Mouse (Mus musculus): Measurements from ENCODE around the gene Bpifa1. TPM values are rescaled to one million over a fixed set of nuclear protein-coding genes. Genes with fewer than 3 reads are reported as not detected.

Bpifa1 gene
- not detected in 2 replicates for polyA plus RNA-seq (2014; fragmentation: Nextera tagmentation; extraction: Ambion mirVana)

DNA sequence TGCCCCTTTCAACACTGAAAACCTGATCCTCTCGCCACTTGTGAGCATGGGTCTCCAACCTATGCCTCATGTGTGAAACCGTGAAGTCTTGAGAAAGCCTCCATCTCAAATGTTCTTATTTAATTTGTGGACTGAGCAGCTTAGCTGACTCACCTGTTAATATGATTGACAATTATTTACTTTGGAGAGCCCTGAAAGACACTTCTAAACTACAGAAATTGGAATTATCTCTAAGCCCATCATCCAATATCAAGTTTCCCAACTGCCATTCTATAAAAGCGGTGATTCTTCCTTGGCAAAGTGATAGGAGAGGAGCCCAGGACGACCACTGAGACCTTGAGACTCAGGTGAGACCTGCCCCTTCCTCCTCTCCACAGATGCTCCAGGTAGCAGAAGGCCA lies at the start of gene Bpifa1:
Gene Bpifa1 (plus strand): TSS at position 301 of the 400 bp plus-strand sequence.
- no peak within 1 kb of the TSS for H3K27ac ChIP-seq (ENCODE audit: low read depth, low read length)
- no peaks in the 10 kb centered on the region for H3K27me3 ChIP-seq (ENCODE audit: control insufficient read depth, insufficient read depth, low read length)
- no peak within 1 kb of the TSS for H3K9ac ChIP-seq (ENCODE audit: low read length)
- 82% methylated on average over 4 of the region's 4 CpGs for WGBS
- H3K4me3 ChIP-seq (ENCODE audit: low read depth, low read length): no peak within 1 kb of the TSS
- no peak within 1 kb of the TSS for H3K4me2 ChIP-seq (ENCODE audit: low read depth)
- no peaks in the 10 kb centered on the region for H3K9me3 ChIP-seq (ENCODE audit: control insufficient read depth, low read length)
- DNase-seq (ENCODE audit: low spot score): no peak
- H3K36me3 ChIP-seq (ENCODE audit: control insufficient read depth, insufficient read depth, low read length): no peaks in the 10 kb centered on the region
- no peaks in the 10 kb centered on the region for H3K4me1 ChIP-seq (ENCODE audit: control insufficient read depth, insufficient read depth, low read length)
- ATAC-seq (ENCODE audit: insufficient read depth, low FRiP score, low TSS enrichment): no peak

DNA sequence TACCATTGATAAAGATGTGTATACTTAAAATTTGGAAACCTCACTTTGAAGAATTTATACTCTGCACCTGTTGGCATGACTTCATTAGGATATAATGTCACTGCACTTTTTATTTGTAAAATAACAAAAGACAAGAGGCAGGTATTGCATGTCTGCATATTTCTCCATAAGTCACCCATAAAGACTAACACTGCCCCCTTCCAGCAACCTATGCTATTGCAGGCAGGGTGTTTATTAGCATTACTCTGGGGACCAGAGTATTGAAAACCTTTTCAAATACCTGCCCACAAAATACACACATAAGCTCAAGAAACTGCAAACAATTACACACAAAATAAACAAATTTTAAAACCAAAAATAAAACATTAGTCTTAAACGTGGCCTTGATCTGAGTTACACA lies 44.9 kb upstream of the Bpifa1 start:
- Histone ChIP-seq H3K36me3 (ENCODE audit: control insufficient read depth, insufficient read depth, low read length) (no peaks in the 10 kb centered on the region), H3K4me3 (ENCODE audit: low read depth, low read length) (no peak overlapping the region), H3K9me3 (ENCODE audit: control insufficient read depth, low read length) (no peaks in the 10 kb centered on the region), H3K9ac (ENCODE audit: low read length) (no peak overlapping the region), H3K4me1 (ENCODE audit: control insufficient read depth, insufficient read depth, low read length) (no peaks in the 10 kb centered on the region), H3K27ac (ENCODE audit: low read depth, low read length) (no peak overlapping the region), H3K27me3 (ENCODE audit: control insufficient read depth, insufficient read depth, low read length) (no peaks in the 10 kb centered on the region), H3K4me2 (ENCODE audit: low read depth) (no peak overlapping the region)
- no peak for ATAC-seq (ENCODE audit: insufficient read depth, low FRiP score, low TSS enrichment)
- 55% methylated on average over 1 of the region's 1 CpGs for WGBS
- no peak for DNase-seq (ENCODE audit: low spot score)

DNA sequence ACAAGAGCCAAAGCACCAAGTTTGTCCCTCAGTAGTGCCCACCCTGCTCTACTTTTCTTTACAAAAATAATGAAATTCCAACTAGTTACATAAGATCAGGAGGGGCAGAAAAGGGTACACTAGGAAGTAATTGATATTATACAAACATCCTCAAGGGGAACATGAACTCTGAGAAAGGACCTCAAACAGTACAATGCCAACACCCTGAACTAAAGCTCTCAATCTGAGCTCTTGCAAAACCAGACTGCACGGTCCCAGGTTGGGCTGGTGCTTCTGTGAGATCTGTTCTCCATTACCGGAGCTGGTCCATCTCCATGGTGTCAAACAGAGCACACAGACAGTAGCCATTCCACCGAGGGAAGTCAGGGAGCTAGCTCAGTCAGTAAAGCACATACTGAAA lies 25.3 kb upstream of the Bpifa1 start:
- Histone ChIP-seq H3K4me1 (ENCODE audit: control insufficient read depth, insufficient read depth, low read length) (no peaks in the 10 kb centered on the region), H3K27ac (ENCODE audit: low read depth, low read length) (no peak overlapping the region), H3K4me3 (ENCODE audit: low read depth, low read length) (no peak overlapping the region), H3K9me3 (ENCODE audit: control insufficient read depth, low read length) (no peaks in the 10 kb centered on the region), H3K9ac (ENCODE audit: low read length) (no peak overlapping the region), H3K4me2 (ENCODE audit: low read depth) (no peak overlapping the region), H3K36me3 (ENCODE audit: control insufficient read depth, insufficient read depth, low read length) (no peaks in the 10 kb centered on the region), H3K27me3 (ENCODE audit: control insufficient read depth, insufficient read depth, low read length) (no peaks in the 10 kb centered on the region)
- DNase-seq (ENCODE audit: low spot score): no peak
- no peak for ATAC-seq (ENCODE audit: insufficient read depth, low FRiP score, low TSS enrichment)
- WGBS: 79% methylated on average over 3 of the region's 3 CpGs

DNA sequence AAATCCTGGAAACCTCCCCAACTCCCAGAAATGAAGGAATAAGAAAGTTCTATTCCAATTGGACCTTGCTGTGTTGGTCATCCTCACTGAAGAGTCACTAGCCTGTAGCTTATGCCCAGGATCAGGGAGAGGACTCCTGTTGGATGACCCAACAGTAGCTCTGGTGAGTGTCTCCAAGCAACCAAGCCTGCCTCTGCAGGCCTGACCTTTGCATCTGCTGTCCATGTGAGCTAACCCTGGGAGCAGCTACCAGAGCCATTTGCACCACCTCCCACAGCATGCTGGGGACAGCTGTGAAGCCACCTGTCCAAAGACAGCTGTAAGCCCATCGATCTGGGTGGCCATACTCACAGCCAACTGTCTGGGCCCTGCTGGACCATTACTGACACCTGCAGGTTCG lies 12.6 kb upstream of the Bpifa1 start, which contains the start of gene Bpifa3:
Gene Bpifa3 (plus strand): TSS at position 217 of the 400 bp plus-strand sequence.
- Histone ChIP-seq H3K27me3 (ENCODE audit: control insufficient read depth, insufficient read depth, low read length) (no peaks in the 10 kb centered on the region), H3K4me2 (ENCODE audit: low read depth) (no peak within 1 kb of the TSS), H3K27ac (ENCODE audit: low read depth, low read length) (no peak within 1 kb of the TSS), H3K4me1 (ENCODE audit: control insufficient read depth, insufficient read depth, low read length) (no peaks in the 10 kb centered on the region), H3K36me3 (ENCODE audit: control insufficient read depth, insufficient read depth, low read length) (no peaks in the 10 kb centered on the region), H3K9ac (ENCODE audit: low read length) (no peak within 1 kb of the TSS), H3K4me3 (ENCODE audit: low read depth, low read length) (no peak within 1 kb of the TSS), H3K9me3 (ENCODE audit: control insufficient read depth, low read length) (no peaks in the 10 kb centered on the region)
- no peak for DNase-seq (ENCODE audit: low spot score)
- 68% methylated on average over 2 of the region's 2 CpGs for WGBS
- ATAC-seq (ENCODE audit: insufficient read depth, low FRiP score, low TSS enrichment): no peak

DNA sequence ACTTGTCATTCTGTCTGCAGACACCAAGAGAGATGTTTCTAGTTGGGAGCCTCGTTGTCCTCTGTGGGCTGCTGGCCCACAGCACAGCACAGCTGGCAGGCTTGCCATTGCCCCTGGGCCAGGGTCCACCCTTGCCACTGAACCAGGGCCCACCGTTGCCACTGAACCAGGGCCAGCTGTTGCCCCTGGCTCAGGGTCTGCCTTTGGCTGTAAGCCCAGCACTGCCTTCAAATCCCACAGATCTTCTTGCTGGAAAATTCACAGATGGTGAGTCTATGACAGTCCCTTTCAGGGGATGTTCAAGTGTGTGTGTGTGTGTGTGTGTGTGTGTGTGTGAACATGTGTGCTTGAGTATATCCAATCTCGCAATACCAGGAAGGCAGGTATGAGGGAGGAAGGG lies 1.1 kb downstream of the Bpifa1 start:
- Histone ChIP-seq H3K4me2 (ENCODE audit: low read depth) (no peak overlapping the region), H3K9me3 (ENCODE audit: control insufficient read depth, low read length) (no peaks in the 10 kb centered on the region), H3K4me3 (ENCODE audit: low read depth, low read length) (no peak overlapping the region), H3K36me3 (ENCODE audit: control insufficient read depth, insufficient read depth, low read length) (no peaks in the 10 kb centered on the region), H3K9ac (ENCODE audit: low read length) (no peak overlapping the region), H3K27me3 (ENCODE audit: control insufficient read depth, insufficient read depth, low read length) (no peaks in the 10 kb centered on the region), H3K4me1 (ENCODE audit: control insufficient read depth, insufficient read depth, low read length) (no peaks in the 10 kb centered on the region), H3K27ac (ENCODE audit: low read depth, low read length) (no peak overlapping the region)
- no peak for ATAC-seq (ENCODE audit: insufficient read depth, low FRiP score, low TSS enrichment)
- 80% methylated on average over 3 of the region's 3 CpGs for WGBS
- DNase-seq (ENCODE audit: low spot score): no peak

DNA sequence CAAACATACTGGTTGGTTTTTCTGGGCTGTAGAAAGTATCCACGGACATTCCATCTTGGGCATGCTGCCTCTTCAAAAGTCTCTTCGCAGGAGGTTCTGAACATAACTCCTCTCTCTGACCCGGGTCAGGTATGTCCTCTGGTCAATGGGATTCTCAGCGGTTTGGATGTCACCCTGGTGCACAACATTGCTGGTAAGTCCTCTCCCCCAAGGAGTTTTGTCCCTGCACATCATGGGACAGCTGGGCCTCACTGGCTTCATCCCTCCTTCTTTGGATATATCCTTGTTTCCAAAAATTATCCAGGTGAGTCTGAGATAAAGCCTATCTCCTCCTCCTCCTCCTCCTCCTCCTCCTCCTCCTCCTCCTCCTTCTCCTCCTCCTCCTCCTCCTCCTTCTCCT lies 4.8 kb downstream of the Bpifa1 start:
- ATAC-seq (ENCODE audit: insufficient read depth, low FRiP score, low TSS enrichment): no peak
- no peaks in the 10 kb centered on the region for H3K27me3 ChIP-seq (ENCODE audit: control insufficient read depth, insufficient read depth, low read length)
- H3K4me1 ChIP-seq (ENCODE audit: control insufficient read depth, insufficient read depth, low read length): no peaks in the 10 kb centered on the region
- H3K4me3 ChIP-seq (ENCODE audit: low read depth, low read length): no peak overlapping the region
- no peak overlapping the region for H3K9ac ChIP-seq (ENCODE audit: low read length)
- H3K9me3 ChIP-seq (ENCODE audit: control insufficient read depth, low read length): no peaks in the 10 kb centered on the region
- 77% methylated on average over 4 of the region's 4 CpGs for WGBS
- H3K27ac ChIP-seq (ENCODE audit: low read depth, low read length): no peak overlapping the region
- no peak for DNase-seq (ENCODE audit: low spot score)
- no peaks in the 10 kb centered on the region for H3K36me3 ChIP-seq (ENCODE audit: control insufficient read depth, insufficient read depth, low read length)
- H3K4me2 ChIP-seq (ENCODE audit: low read depth): no peak overlapping the region

DNA sequence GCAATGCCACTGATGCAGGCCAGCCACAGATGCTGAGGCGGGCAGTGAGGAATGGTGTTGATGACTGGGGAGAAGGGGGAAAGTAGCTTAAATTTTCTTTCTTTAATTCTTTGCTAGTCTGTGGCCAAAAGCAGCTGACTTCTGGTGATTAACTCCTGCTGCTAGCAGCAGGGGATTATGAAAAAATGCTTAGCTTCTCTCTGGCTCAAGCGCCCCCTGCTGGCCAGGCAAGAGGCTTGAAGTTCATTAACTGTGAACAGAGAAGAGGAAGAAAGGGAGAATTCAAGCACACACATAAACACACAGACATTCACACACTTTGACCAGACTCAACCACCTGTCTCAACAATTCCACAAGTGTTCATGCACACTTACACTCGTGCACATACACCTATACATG lies 15.8 kb downstream of the Bpifa1 start:
- 44% methylated on average over 3 of the region's 3 CpGs for WGBS
- H3K4me1 ChIP-seq (ENCODE audit: control insufficient read depth, insufficient read depth, low read length): no peaks in the 10 kb centered on the region
- ATAC-seq (ENCODE audit: insufficient read depth, low FRiP score, low TSS enrichment) (no peak), DNase-seq (ENCODE audit: low spot score) (peak; percentile 57)
- H3K27me3 ChIP-seq (ENCODE audit: control insufficient read depth, insufficient read depth, low read length): no peaks in the 10 kb centered on the region
- H3K4me3 ChIP-seq (ENCODE audit: low read depth, low read length): no peak overlapping the region
- no peak overlapping the region for H3K9ac ChIP-seq (ENCODE audit: low read length)
- no peak overlapping the region for H3K27ac ChIP-seq (ENCODE audit: low read depth, low read length)
- H3K9me3 ChIP-seq (ENCODE audit: control insufficient read depth, low read length): no peaks in the 10 kb centered on the region
- H3K4me2 ChIP-seq (ENCODE audit: low read depth): no peak overlapping the region
- H3K36me3 ChIP-seq (ENCODE audit: control insufficient read depth, insufficient read depth, low read length): no peaks in the 10 kb centered on the region

DNA sequence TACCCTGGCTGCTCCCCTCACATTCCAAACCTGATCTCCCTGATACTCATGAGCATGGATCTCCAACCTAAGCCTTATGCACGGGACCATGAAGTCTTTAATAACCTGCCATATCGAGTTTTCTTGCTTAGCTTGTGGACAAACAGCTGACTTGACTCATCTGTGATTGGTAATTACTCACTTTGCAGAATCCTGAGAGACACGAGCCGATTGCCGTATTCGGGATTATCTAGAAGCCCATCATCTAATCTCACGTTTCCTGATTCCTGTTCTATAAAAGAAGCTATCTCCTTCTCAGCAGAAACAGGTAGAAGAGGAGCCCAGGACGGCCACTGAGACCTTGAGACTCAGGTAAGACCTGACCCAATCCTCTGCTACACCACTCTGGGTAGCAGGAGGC lies 19.6 kb downstream of the Bpifa1 start, which contains the start of gene Bpifa5:
Gene Bpifa5 (plus strand): TSS at position 301 of the 400 bp plus-strand sequence.
- Histone ChIP-seq H3K9me3 (ENCODE audit: control insufficient read depth, low read length) (no peaks in the 10 kb centered on the region), H3K9ac (ENCODE audit: low read length) (no peak within 1 kb of the TSS), H3K4me2 (ENCODE audit: low read depth) (no peak within 1 kb of the TSS), H3K36me3 (ENCODE audit: control insufficient read depth, insufficient read depth, low read length) (no peaks in the 10 kb centered on the region), H3K27ac (ENCODE audit: low read depth, low read length) (no peak within 1 kb of the TSS), H3K4me1 (ENCODE audit: control insufficient read depth, insufficient read depth, low read length) (no peaks in the 10 kb centered on the region), H3K27me3 (ENCODE audit: control insufficient read depth, insufficient read depth, low read length) (no peaks in the 10 kb centered on the region), H3K4me3 (ENCODE audit: low read depth, low read length) (no peak within 1 kb of the TSS)
- 87% methylated on average over 8 of the region's 8 CpGs for WGBS
- ATAC-seq (ENCODE audit: insufficient read depth, low FRiP score, low TSS enrichment) (no peak), DNase-seq (ENCODE audit: low spot score) (no peak)

DNA sequence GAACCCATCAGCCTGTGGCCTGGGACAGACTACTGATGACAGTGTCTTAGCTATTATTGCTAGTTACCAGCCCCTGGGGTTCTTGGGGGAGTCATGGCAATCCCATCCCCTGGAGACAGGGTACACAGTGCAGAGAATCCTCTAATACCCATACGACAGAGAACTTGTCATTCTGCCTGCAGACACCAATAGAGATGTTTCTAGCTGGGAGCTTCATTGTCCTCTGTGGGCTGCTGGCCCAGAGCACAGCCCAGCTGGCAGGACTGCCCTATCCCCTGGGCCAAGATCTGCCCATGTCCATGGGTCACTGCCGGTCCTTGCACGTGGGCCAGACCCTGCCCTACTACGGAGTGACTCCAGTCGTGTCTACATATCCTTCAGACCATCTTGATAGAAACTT lies 20.6 kb downstream of the Bpifa1 start:
- H3K4me3 ChIP-seq (ENCODE audit: low read depth, low read length): no peak overlapping the region
- no peak overlapping the region for H3K9ac ChIP-seq (ENCODE audit: low read length)
- H3K4me2 ChIP-seq (ENCODE audit: low read depth): no peak overlapping the region
- H3K36me3 ChIP-seq (ENCODE audit: control insufficient read depth, insufficient read depth, low read length): no peaks in the 10 kb centered on the region
- 94% methylated on average over 5 of the region's 5 CpGs for WGBS
- no peak for ATAC-seq (ENCODE audit: insufficient read depth, low FRiP score, low TSS enrichment)
- no peak overlapping the region for H3K27ac ChIP-seq (ENCODE audit: low read depth, low read length)
- no peaks in the 10 kb centered on the region for H3K4me1 ChIP-seq (ENCODE audit: control insufficient read depth, insufficient read depth, low read length)
- H3K27me3 ChIP-seq (ENCODE audit: control insufficient read depth, insufficient read depth, low read length): no peaks in the 10 kb centered on the region
- no peaks in the 10 kb centered on the region for H3K9me3 ChIP-seq (ENCODE audit: control insufficient read depth, low read length)
- DNase-seq (ENCODE audit: low spot score): no peak
